Mouse (Mus musculus) lung, adult 2 months (tissue): ENCODE measurements around the gene 2310033P09Rik. TPM values are rescaled to one million over a fixed set of nuclear protein-coding genes. Genes with fewer than 3 reads are reported as not detected.
A peak's percentile ranks its signal among the peaks of the same experiment; 100 is the strongest.

Experiments
- DNase-seq: peaks from one replicate; pipeline ENCODE4 v3.0.0; 2022
- H3K4me1 ChIP-seq: fragments of 200-500 bp; 2 replicates; pipeline ENCODE4 v1.6.1; 2011; ENCODE audit warnings: low read length; ENCODE audit not compliant: control insufficient read depth, insufficient read depth
- H3K4me3 ChIP-seq: fragments of 200-500 bp; replicated peaks from 2 replicates; pipeline ENCODE3; 2011; ENCODE audit warnings: low read depth, mild to moderate bottlenecking, control low read depth, low read length; ENCODE audit errors: extremely low read depth
- CTCF ChIP-seq: fragments of 200-500 bp; IDR thresholded peaks from 2 replicates; pipeline ENCODE4 v1.5.1; 2011; ENCODE audit warnings: mild to moderate bottlenecking, low read length, control low read depth; ENCODE audit not compliant: insufficient read depth
- POLR2A ChIP-seq: fragments of 200-500 bp; IDR thresholded peaks from 2 replicates; pipeline ENCODE4 v1.6.1; 2011; ENCODE audit warnings: low read depth, mild to moderate bottlenecking, control low read depth, low read length, borderline replicate concordance; ENCODE audit errors: extremely low read depth
- WGBS: fragments of 180-500 bp; shearing (Covaris S2); methylation state at CpG from one replicate; pipeline ENCODE4 v1.1.7; 2018; 5-methylcytosine and 5-hydroxymethylcytosine counted together
- polyA plus RNA-seq: library from polyadenylated mRNA; depleted of rRNA; stranded (reverse); fragments of >200 nt; gene quantifications from 2 replicates; pipeline ENCODE4 v1.2.3, GENCODE M21; 2012

Gene 2310033P09Rik
- polyA plus RNA-seq, 1 experiment: 29.2 TPM

DNA sequence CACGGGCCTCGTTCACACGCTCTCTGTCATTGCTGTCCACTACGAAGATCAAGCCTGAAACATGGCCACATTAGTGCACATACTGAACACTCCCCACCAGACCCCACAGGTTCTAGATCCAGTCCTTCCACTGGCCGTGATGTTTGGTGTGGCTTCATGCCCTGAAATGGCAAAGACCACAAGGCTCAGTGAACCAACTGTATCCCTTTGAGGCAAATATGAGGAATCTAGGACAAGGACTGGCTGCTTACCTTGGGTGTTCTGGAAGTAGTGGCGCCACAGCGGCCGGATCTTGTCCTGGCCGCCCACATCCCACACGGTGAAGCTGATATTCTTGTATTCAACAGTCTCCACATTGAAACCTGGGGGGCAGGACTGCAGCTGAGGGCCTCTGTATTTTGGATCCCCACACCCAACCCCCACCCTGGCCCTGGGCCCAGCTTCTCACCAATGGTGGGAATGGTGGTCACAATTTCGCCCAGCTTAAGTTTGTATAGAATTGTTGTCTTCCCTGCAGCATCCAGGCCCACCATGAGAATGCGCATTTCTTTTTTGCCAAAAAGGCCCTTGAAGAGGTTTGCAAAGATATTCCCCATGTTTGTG is 4.9 kb downstream of the 2310033P09Rik start:
- peaks cover 35% of the 10 kb centered on the region for H3K4me1 ChIP-seq
- WGBS: 82% methylated on average over 12 of the region's 12 CpGs
- TF ChIP-seq CTCF: no peak
- TF ChIP-seq POLR2A: no peak
- no peak overlapping the region for H3K4me3 ChIP-seq
- DNase-seq: no peak

DNA sequence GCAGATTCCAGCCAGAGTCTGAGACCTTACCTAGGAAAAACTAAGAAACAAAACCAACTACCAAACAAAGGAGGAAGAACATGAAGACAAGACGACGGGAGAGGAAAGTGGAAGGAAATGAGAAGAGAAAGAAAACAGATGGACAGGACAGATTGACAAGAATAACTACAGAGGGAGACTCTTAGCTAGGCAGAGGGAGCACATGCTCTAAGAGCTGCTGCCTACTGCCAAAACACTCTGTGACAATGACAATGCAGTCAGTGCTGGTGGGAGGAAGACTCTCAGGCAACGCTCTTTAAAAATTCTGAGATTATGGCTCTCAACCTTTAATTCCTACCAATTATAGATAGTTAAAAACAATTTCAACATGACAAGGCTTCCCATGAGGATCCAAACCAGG is 8.8 kb downstream of the 2310033P09Rik start:
- no peak for DNase-seq
- Histone ChIP-seq H3K4me3 (no peak overlapping the region), H3K4me1 (peaks cover 53% of the 10 kb centered on the region)
- 25% methylated on average over 3 of the region's 3 CpGs for WGBS
- TF ChIP-seq CTCF (no peak), POLR2A (no peak)

DNA sequence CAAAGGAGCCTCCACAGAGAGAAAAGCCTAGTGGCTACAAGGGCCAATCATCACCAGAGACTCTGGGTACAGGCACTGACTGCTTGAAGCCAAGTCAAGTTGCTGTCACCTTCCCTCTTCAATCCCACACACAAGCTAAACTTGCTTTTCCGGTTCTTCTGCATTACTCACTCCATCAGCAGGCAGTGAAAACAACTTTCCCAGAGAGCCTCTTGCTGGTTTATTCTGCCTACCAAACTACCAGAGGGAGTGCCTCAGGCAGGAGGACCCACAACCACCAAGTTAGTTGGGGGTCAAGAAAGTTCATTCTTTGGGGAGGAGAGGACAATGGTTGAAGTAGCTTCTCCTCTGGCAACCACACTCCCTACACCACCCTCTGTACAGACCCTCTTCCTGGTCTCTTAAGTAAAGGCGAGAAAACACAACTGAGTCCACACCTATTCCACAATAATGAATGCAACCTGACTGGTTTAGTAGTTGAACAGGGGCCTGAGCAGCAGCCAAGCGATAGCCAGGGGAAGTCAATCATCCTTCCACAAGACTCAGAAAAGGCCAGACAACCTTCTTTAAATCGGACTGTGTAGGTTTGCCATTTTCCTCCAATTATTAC is 10.4 kb downstream of the 2310033P09Rik start:
- H3K4me3 ChIP-seq: no peak overlapping the region
- 57% methylated on average over 4 of the region's 4 CpGs for WGBS
- no peak for TF ChIP-seq CTCF
- TF ChIP-seq POLR2A: no peak
- DNase-seq: no peak
- H3K4me1 ChIP-seq: peaks cover 55% of the 10 kb centered on the region

DNA sequence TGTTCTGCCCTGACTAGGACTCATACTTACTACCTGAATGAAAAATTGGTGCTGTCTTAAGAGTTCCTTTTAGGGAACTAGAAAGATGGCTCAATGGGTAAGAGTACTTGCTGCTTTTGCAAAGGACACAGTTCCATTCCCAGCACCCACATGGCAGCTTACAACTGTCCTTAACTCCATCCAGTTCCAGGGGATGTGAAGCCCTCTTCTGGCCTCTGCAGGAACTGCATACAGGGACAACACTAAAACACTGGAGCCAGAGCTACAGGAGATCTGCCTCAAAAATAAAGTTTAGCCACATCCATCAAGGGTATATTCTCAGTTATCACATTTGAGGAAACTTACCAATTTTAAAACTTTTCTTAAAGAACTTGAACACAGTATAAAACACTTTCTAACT is 10.9 kb downstream of the 2310033P09Rik start:
- H3K4me1 ChIP-seq: peaks cover 60% of the 10 kb centered on the region
- no peak for DNase-seq
- TF ChIP-seq POLR2A (no peak), CTCF (peak; percentile 49)
- H3K4me3 ChIP-seq: no peak overlapping the region

DNA sequence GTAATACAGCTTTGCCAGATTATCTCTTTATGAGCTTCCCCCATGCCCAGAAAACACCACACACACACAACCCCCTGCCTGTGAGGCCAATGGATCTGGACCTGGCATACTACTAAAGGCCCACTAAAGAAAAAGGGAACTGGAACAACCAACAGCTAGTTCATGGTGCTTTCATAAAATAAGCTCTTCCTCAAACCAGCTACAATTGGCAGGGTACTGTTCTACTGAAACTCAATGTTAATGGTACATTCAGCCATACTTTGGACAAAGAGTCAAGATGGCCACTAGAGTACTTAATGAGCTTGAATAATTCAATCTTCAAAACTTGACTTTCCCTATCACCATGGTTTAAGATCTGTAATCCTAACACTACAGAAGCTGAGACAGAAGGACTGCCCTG is 13.5 kb downstream of the 2310033P09Rik start:
- TF ChIP-seq CTCF (no peak), POLR2A (no peak)
- Histone ChIP-seq H3K4me3 (no peak overlapping the region), H3K4me1 (peaks cover 73% of the 10 kb centered on the region)
- no peak for DNase-seq

DNA sequence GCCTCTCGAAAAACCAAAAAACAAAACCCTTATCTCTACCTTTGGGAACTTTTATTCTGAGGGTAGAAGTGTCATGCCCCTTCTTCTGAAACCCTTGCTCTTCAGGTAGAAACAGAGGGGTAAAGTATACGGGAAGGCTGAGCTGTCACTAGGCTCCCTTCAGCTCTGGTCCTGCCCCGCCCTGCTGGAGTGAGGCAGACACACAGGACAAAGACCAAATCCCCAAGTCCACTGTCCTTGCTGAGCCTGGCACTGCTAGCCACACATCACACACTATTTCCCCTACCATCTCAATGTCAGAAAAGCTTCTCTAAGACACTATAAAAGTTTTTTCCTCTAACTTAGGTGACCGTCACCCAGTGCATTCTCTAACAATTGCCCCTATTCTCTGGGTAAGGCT is 14.2 kb downstream of the 2310033P09Rik start:
- no peak overlapping the region for H3K4me3 ChIP-seq
- no peak for DNase-seq
- 64% methylated on average over 4 of the region's 4 CpGs for WGBS
- TF ChIP-seq POLR2A: no peak
- no peak for TF ChIP-seq CTCF
- peaks cover 68% of the 10 kb centered on the region for H3K4me1 ChIP-seq

DNA sequence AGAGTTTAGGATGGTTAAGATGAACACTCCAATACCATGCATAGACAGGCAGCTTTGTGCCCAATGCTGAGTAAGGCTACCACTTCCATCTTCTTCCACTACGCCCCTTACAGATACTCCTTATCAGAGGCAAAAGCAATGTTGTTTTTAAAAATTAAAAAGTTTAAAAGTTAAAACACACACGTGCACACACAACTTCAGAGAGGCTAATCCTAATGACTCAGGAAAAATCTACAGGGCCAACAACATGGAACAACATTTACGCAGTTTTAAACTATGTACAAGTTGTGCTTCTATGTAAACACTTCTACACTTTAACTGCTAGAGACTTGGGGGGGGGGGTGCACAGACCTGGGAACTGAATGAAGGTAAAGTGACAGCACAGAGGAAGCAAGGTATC is 15.9 kb downstream of the 2310033P09Rik start:
- peaks cover 60% of the 10 kb centered on the region for H3K4me1 ChIP-seq
- no peak for DNase-seq
- 46% methylated on average over 3 of the region's 3 CpGs for WGBS
- H3K4me3 ChIP-seq: peak overlapping the region; percentile 10
- TF ChIP-seq POLR2A: no peak
- TF ChIP-seq CTCF: no peak

DNA sequence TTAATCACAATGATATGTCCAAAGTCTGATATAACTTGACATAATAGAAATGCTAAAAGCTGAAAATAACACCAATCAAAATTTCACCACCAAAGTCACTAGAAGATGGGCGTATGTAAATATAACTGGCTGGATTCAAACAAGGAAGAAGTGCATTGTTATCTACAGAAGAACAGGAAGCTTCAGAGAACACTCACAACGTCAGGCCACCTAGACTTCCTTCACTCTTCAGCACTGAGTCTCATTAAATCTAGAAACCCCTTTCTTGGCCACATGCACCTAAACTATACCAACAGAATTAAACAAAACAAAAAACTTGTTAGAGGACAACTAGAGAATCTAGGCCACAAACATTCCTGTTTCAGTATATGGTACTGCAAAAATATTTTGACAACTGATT is 16.3 kb downstream of the 2310033P09Rik start:
- no peak for DNase-seq
- no peak for TF ChIP-seq CTCF
- no peak for TF ChIP-seq POLR2A
- peak overlapping the region; percentile 10 for H3K4me3 ChIP-seq
- 15% methylated on average over 2 of the region's 2 CpGs for WGBS
- peaks cover 56% of the 10 kb centered on the region for H3K4me1 ChIP-seq

DNA sequence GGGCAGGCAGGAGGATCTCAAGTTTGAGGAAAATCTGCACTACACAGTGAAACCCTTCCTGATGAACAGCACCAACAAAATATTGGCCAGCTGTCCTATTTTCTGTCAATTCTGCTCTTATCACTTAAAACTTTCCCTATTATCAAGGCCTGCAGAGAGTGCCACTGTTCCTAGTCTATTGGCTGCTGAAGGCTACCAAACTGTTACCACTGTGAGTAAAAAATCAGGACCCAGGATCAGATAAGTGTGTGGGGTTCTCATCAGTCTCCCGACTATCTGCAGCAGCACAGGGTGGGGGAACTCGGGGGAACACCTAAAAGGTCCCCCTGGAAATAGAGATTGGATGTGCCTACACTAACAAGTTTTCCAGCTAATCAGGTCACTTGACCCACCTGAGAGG is 17.0 kb downstream of the 2310033P09Rik start:
- WGBS: 24% methylated on average over 2 of the region's 2 CpGs
- Histone ChIP-seq H3K4me1 (peaks cover 53% of the 10 kb centered on the region), H3K4me3 (no peak overlapping the region)
- DNase-seq: no peak
- no peak for TF ChIP-seq POLR2A
- no peak for TF ChIP-seq CTCF

DNA sequence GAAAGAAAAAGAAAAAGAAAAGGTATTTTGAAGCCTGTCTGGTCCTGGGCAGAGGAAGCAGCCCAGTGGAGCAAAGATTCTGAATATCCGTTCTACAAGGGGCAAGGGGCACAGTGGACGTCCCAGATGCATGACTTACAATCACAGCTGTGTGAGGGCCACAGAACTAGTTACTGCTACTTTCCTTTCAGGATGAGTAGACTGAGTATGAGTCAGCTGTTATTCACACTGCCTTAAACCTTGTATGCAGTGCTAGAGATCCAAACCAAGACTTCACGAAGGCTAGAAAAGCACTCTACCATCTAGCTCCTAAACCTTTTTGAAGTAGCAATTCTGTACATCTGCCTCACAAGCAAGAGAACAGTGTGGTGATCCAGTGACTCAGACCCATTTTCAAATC is 18.1 kb downstream of the 2310033P09Rik start:
- DNase-seq: no peak
- TF ChIP-seq CTCF (no peak), POLR2A (no peak)
- 8% methylated on average over 3 of the region's 3 CpGs for WGBS
- H3K4me3 ChIP-seq: peak overlapping the region; percentile 86
- H3K4me1 ChIP-seq: peaks cover 44% of the 10 kb centered on the region
